Mouse (Mus musculus) embryonic facial prominence, embryonic 14.5 days (tissue): ENCODE data around the gene Abca17. TPM values are rescaled to one million over a fixed set of nuclear protein-coding genes. Genes with fewer than 3 reads are reported as not detected.

Experiments
- ATAC-seq: fragments of 200-750 bp; cut with Nextera tagmentation; 2 replicates; pipeline ENCODE4 v1.8.0; 2017; ENCODE audit warnings: low read depth, moderate number of reproducible peaks, moderate TSS enrichment
- DNase-seq: peaks from one replicate; pipeline ENCODE4 v3.0.0-alpha.2; 2015; ENCODE audit warnings: low spot score
- H3K27ac ChIP-seq: fragments of 300-500 bp; sonication (generic); replicated peaks from 2 replicates; pipeline ENCODE4 v1.5.1; 2014; ENCODE audit warnings: low read depth, mild to moderate bottlenecking, low read length, moderate library complexity
- H3K27me3 ChIP-seq: fragments of 300-500 bp; sonication (generic); replicated peaks from 2 replicates; pipeline ENCODE4 v1.6.1; 2014; ENCODE audit warnings: low read length; ENCODE audit not compliant: control insufficient read depth, insufficient read depth
- H3K36me3 ChIP-seq: fragments of 300-500 bp; sonication (generic); 2 replicates; pipeline ENCODE4 v1.6.1; 2014; ENCODE audit warnings: low read length, mixed read lengths; ENCODE audit not compliant: control insufficient read depth, insufficient read depth
- H3K4me1 ChIP-seq: fragments of 300-500 bp; sonication (generic); 2 replicates; pipeline ENCODE4 v1.6.1; 2014; ENCODE audit warnings: antibody characterized with exemption, low read length; ENCODE audit not compliant: control insufficient read depth, insufficient read depth
- H3K4me2 ChIP-seq: fragments of 300-500 bp; sonication (generic); 2 replicates; pipeline ENCODE4 v1.6.1; 2014; ENCODE audit warnings: low read depth, mild to moderate bottlenecking, low read length, moderate library complexity, mixed read lengths
- H3K4me3 ChIP-seq: fragments of 300-500 bp; sonication (generic); 2 replicates; pipeline ENCODE4 v1.5.1; 2014; ENCODE audit warnings: low read depth, mild to moderate bottlenecking, low read length
- H3K9ac ChIP-seq: fragments of 300-500 bp; sonication (generic); 2 replicates; pipeline ENCODE4 v1.6.1; 2014; ENCODE audit warnings: low read depth, mild to moderate bottlenecking, low read length, moderate library complexity, mixed read lengths
- H3K9me3 ChIP-seq: fragments of 300-500 bp; sonication (generic); 2 replicates; pipeline ENCODE4 v1.6.1; 2016; ENCODE audit warnings: low read length; ENCODE audit not compliant: control insufficient read depth
- WGBS: fragments of 180-500 bp; shearing (Covaris S2); extraction: QIAGEN DNeasy Blood & Tissue Kit; methylation state at CpG from one replicate; pipeline ENCODE4 v1.1.7; 2014; 5-methylcytosine and 5-hydroxymethylcytosine counted together
- polyA plus RNA-seq: library from polyadenylated mRNA; unstranded; fragments of >200 nt; fragmentation: Nextera tagmentation; extraction: Ambion mirVana; gene quantifications from 2 replicates; pipeline ENCODE4 v1.2.1, GENCODE M21; 2014

The Abca17 gene
- polyA plus RNA-seq: not detected in 2 replicates

DNA sequence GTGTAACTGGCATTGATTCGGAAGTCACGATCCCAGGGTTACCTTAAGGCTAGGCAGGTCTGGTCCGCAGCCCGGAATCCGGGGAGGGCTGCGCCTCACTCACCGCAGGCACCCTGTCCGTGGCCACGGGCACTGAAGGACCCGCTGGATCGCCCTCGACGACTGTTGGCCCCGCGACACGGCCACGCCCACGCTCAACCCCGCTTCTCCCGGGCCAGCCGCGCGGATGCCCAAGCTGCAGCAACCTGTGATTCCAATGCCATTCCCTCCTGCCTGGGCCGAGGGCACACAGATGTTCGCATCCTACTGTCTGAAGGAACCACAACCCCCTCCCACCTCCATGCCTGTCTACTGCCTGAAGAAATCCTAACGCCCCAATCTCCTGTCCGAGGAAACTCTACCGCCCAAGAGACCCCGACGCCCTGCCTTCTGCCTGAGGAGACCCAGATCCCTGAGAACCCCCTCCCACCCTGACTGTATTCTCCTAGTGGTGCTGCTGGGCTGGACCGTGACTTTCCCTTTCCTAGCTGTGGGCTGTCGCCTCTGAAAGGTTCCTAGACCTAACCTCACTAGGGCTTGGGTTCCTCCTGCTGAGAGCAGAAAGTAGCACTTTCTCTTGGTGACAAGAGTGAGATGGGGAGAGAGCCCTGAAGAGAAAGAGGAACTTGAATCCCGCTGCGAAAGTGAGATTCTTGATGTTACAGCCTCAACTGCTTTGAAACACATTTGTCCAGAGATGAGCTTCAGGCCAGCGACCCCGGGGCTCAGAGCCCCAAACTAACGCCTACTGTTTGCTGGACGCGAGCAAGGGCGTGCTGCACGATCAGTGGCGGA is at the start of gene Abca17:
TSS of gene Abca17 (minus strand) at position 143 of the 834 bp plus-strand sequence.
- Histone ChIP-seq H3K4me1 (peaks cover 12% of the 10 kb centered on the region; the same call in 1 of the 2 replicates), H3K9ac (peak within 1 kb of the TSS; percentile 77), H3K27me3 (peaks cover 25% of the 10 kb centered on the region), H3K36me3 (no peaks in the 10 kb centered on the region), H3K9me3 (no peaks in the 10 kb centered on the region), H3K27ac (no peak within 1 kb of the TSS; the same call in 1 of the 2 replicates), H3K4me2 (peak within 1 kb of the TSS; percentile 98), H3K4me3 (peak within 1 kb of the TSS; percentile 78)
- no peak for ATAC-seq
- DNase-seq: no peak
- WGBS: 3% methylated on average over 39 of the region's 42 CpGs

DNA sequence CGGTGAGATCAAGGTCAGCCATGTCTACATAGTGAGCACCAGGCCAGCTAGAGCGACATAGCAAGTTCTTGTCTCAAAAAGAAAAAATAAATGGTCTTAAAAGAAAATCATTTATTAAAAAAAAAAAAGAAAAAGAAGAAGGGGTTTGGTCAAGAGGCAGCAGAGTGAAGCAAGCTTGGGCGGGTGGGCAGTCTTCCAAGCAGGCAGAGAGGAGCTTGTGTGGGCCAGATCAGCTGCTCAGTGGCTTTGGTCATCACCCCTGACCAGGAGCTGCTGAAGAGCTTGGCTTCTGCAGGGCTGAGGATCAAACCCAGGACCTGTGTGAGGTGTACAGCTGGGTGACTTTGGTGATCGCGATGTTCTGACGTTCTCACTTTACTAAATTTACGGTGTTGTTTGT is 43.6 kb upstream of the Abca17 start:
- H3K4me2 ChIP-seq: no peak overlapping the region
- no peak for DNase-seq
- ATAC-seq: no peak
- 85% methylated on average over 7 of the region's 7 CpGs for WGBS
- H3K9ac ChIP-seq: no peak overlapping the region
- H3K36me3 ChIP-seq: no peaks in the 10 kb centered on the region
- no peak overlapping the region for H3K4me3 ChIP-seq
- H3K9me3 ChIP-seq: no peaks in the 10 kb centered on the region
- no peaks in the 10 kb centered on the region for H3K4me1 ChIP-seq
- no peak overlapping the region for H3K27ac ChIP-seq
- H3K27me3 ChIP-seq: no peaks in the 10 kb centered on the region

DNA sequence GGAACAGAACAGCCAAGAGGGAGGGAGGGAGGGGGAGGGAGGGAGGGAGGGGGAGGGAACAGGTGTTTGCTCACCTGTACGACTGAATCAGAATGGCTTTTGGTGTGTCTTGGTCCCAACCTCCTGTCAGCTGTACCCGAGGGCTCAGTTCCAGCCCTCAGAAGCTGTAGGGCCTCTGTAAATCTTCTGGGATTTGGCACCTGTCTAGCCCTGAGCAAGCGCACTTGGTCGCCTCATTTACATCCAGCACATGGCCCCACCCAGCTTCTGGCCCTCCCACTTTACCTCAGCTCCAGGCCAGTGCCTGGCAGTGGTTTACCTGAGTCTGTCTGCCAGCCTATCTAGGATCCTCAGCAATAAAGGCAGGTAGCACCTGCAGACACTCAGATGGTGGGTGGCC is 42.7 kb upstream of the Abca17 start:
- H3K9me3 ChIP-seq: no peaks in the 10 kb centered on the region
- peak; percentile 61 for DNase-seq
- no peak overlapping the region for H3K27ac ChIP-seq
- WGBS: 37% methylated on average over 4 of the region's 4 CpGs
- H3K9ac ChIP-seq: no peak overlapping the region
- H3K27me3 ChIP-seq: no peaks in the 10 kb centered on the region
- no peaks in the 10 kb centered on the region for H3K36me3 ChIP-seq
- no peak overlapping the region for H3K4me2 ChIP-seq
- peak; percentile 84 for ATAC-seq
- no peaks in the 10 kb centered on the region for H3K4me1 ChIP-seq
- no peak overlapping the region for H3K4me3 ChIP-seq

DNA sequence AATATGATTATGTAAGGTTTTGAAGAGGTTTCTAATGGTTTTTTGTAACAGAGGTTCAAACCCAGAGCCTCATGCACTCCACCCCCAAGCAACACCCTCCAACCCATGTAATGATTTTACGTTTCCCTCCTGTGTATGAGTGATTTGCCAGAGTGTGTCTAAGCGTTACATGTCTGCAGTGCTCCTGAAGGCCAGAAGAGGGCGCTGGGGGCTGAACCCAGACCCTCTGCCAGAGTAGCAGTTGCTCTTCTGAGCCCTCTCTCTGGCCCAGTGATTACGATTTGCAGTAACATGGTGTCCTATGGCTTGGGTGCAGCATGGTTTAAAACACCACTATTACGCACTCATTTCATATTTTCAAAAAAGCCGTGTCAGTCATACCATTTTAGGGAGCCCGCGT is 40.3 kb upstream of the Abca17 start:
- DNase-seq: no peak
- H3K27ac ChIP-seq: no peak overlapping the region
- H3K4me3 ChIP-seq: no peak overlapping the region

DNA sequence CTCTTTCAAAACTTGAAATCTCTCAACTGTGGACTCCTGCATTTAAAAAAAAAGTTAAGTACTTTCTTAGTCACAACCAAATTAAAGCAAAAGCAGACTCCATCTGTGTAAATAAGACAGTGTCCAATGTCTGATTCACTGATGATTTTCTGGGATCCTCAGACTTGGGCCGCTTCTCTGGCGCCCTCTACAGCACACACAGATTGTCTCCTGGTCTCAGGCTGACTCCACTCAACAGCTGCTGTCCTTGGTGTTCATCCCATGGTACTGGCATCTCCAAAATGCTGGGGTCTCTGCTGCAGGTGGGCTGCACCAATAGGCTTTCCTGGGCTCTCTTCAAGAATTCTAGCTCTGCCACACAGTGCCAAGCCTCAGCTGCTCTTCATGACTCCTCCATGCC is 39.0 kb upstream of the Abca17 start:
- Histone ChIP-seq H3K9ac (no peak overlapping the region), H3K27me3 (no peaks in the 10 kb centered on the region), H3K4me1 (no peaks in the 10 kb centered on the region), H3K4me2 (no peak overlapping the region), H3K4me3 (no peak overlapping the region), H3K27ac (no peak overlapping the region), H3K9me3 (no peaks in the 10 kb centered on the region), H3K36me3 (0 out of 2 replicates have a peak, but pooled peaks cover 13% of the 10 kb centered on the region)
- ATAC-seq (peak; percentile 63), DNase-seq (peak; percentile 64)
- WGBS: 7% methylated on average over 2 of the region's 2 CpGs

More for the DNA sequence above, 40.3 kb upstream of the Abca17 start:
- 0 out of 2 replicates have a peak, but pooled peaks cover 13% of the 10 kb centered on the region for H3K36me3 ChIP-seq
- no peak for ATAC-seq
- H3K9ac ChIP-seq: no peak overlapping the region
- 68% methylated on average over 8 of the region's 8 CpGs for WGBS
- H3K4me2 ChIP-seq: no peak overlapping the region
- H3K4me1 ChIP-seq: no peaks in the 10 kb centered on the region
- H3K9me3 ChIP-seq: no peaks in the 10 kb centered on the region
- no peaks in the 10 kb centered on the region for H3K27me3 ChIP-seq

DNA sequence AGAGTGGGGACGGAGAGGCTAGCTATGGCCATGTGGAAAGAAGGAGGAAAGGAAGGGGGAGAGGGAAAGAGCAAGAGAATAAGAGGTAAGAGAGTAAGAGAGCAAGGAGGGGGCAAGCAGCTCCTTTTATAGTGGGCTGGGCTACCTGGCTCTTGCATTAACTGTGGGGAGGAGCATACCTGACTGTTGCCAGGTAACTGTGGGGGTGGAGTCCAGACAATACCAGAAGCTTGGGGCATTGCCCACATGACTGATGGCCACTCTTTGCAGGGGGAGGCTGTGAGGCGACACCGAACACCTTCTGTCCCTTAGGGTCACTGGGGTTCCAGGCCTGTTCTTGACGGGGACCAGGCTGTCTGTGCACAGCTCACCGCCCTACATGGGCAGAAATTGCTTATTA is 37.8 kb upstream of the Abca17 start:
- no peak for DNase-seq
- ATAC-seq: no peak
- Histone ChIP-seq H3K4me1 (no peaks in the 10 kb centered on the region), H3K9me3 (no peaks in the 10 kb centered on the region), H3K9ac (no peak overlapping the region), H3K27me3 (no peaks in the 10 kb centered on the region), H3K4me2 (no peak overlapping the region), H3K27ac (no peak overlapping the region), H3K36me3 (0 out of 2 replicates have a peak, but pooled peaks cover 19% of the 10 kb centered on the region), H3K4me3 (no peak overlapping the region)
- WGBS: 91% methylated on average over 5 of the region's 5 CpGs

DNA sequence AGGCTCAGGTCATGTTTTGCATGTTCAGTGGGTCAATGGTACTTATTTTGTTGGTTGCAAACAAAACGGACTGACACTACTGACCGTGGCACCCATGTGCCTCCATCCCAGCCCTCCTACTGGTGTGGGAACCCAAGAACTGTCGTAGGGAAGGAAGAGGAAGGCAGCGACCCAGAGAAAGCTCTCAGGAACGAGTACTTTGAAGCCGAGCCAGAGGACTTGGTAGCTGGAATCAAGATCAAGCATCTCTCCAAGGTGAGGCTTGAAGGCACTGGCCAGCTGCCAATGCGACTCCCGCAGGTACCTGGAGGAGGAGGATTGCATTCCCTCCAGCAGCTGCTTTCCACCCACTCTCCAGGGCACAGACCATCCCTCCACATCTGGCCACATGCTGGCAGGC is 32.9 kb upstream of the Abca17 start:
- Histone ChIP-seq H3K27ac (no peak overlapping the region), H3K27me3 (no peaks in the 10 kb centered on the region), H3K4me3 (no peak overlapping the region), H3K9ac (no peak overlapping the region), H3K9me3 (no peaks in the 10 kb centered on the region), H3K4me2 (no peak overlapping the region), H3K36me3 (0 out of 2 replicates have a peak, but pooled peaks cover 19% of the 10 kb centered on the region), H3K4me1 (no peaks in the 10 kb centered on the region)
- no peak for ATAC-seq
- DNase-seq: no peak
- WGBS: 67% methylated on average over 8 of the region's 8 CpGs

DNA sequence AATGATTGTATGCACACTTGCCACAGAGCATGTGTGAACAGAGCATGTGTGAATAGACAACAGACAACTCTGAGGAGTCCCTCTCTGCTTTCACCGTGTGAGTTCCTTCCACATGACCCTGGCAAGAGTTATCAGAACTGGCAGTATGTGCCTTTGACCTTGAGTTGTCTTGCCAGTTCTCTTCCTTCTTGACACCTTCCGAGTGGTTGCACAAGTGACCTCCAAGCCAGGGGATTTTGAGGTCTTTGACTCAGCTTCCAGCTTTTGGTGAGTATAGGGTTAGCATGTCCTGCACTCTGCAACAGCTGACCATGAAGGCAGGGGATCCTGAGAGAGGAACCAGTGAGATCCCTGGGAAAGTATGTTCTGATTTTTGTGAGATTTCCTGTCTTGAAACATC is 27.6 kb upstream of the Abca17 start:
- Histone ChIP-seq H3K27me3 (no peaks in the 10 kb centered on the region), H3K4me3 (no peak overlapping the region), H3K27ac (no peak overlapping the region), H3K36me3 (no peaks in the 10 kb centered on the region; the same call in 1 of the 2 replicates), H3K9ac (no peak overlapping the region), H3K4me1 (no peaks in the 10 kb centered on the region), H3K4me2 (no peak overlapping the region), H3K9me3 (no peaks in the 10 kb centered on the region)
- 75% methylated on average over 2 of the region's 2 CpGs for WGBS
- DNase-seq: no peak
- no peak for ATAC-seq

DNA sequence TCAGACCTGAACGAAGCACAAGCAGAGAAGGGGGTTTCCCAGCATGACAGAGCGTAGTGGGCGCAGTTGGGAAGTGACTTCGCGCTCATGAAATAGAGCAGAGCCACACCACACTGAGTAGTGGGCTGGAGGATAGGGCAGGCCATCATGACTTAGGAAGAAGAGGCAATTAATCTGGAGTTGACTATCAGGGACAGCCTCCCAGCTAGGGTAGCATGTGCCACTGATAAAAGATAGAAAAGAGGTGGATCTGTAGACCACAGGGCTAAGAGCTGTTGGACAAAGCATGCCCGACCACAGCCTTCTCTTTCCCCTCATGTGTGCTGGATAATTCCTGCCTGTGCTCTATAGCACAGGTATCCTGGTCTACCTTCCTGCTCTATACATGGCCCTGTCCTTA is 25.0 kb upstream of the Abca17 start:
- H3K4me3 ChIP-seq: no peak overlapping the region
- DNase-seq (no peak), ATAC-seq (no peak)
- no peaks in the 10 kb centered on the region; the same call in 1 of the 2 replicates for H3K36me3 ChIP-seq
- H3K4me2 ChIP-seq: no peak overlapping the region
- 90% methylated on average over 6 of the region's 6 CpGs for WGBS
- no peak overlapping the region for H3K27ac ChIP-seq
- no peak overlapping the region for H3K9ac ChIP-seq
- H3K27me3 ChIP-seq: no peaks in the 10 kb centered on the region
- H3K9me3 ChIP-seq: no peaks in the 10 kb centered on the region
- no peaks in the 10 kb centered on the region for H3K4me1 ChIP-seq
